Mouse (Mus musculus): ENCODE measurements around the gene Jun. TPM values are rescaled to one million over a fixed set of nuclear protein-coding genes. Genes with fewer than 3 reads are reported as not detected.
A peak's percentile ranks its signal among the peaks of the same experiment; 100 is the strongest.

Gene Jun
- polyA plus RNA-seq, 2 experiments, result 50.6 to 65.3 TPM

DNA sequence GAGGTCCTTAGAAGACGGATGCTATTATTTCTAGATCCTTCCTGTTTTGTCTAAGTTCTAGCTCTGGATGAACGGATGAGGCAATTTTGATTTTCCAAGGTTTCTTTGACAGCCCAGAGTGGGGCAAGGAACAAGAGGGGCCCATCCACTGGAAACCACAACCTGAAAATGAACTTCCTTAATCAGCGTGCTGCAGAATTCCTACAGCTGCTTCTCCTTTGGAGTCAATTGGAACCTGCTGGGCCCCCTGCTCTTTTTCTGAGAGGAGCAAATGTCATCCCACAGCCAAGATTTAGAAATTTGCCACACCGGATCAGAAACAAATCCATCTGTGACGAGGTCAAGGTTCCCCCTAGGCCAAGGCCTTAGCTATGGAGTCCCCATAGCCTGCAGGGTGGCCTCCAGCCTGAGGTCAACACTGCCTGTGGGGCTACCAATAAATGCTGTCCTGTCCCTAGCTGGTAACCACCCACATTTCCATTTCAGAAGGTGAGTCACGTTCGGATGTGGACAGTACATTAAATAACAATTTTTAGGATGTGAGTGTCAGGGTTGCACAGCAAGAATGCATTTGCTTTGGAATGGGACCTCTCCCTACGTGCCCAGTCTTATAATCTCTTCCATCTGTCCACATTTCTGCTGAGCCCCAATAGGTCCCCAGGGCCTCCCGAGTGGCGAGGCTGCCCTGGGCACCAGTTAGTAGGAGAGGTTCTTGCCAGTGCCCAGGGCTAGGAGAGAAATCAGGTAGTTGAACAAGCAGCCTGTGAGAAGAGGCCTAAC, 46.1 kb upstream of the Jun start:
- Histone ChIP-seq H3K9me3 (ENCODE audit: control insufficient read depth, low read length) (0 out of 2 replicates have a peak, but pooled peaks cover 4% of the 10 kb centered on the region), H3K4me1 (ENCODE audit: control insufficient read depth, insufficient read depth, low read length) (peaks cover 22% of the 10 kb centered on the region), H3K9ac (ENCODE audit: low read depth, low read length, severe bottlenecking) (no peak overlapping the region), H3K27me3 (ENCODE audit: control insufficient read depth, insufficient read depth, low read length) (no peaks in the 10 kb centered on the region), H3K36me3 (ENCODE audit: control insufficient read depth, insufficient read depth, low read length) (no peaks in the 10 kb centered on the region), H3K4me2 (replicated peaks; ENCODE audit: low read depth, low read length, severe bottlenecking) (no peak overlapping the region), H3K27ac (replicated peaks; ENCODE audit: low read depth, low read length) (no peak overlapping the region), H3K4me3 (replicated peaks; ENCODE audit: low read length) (no peak overlapping the region)
- DNase-seq (ENCODE audit: low spot score), result no peak
- WGBS, result 34% methylated on average over 10 of the region's 10 CpGs
- ATAC-seq (ENCODE audit: low FRiP score, low read depth), result 0 out of 2 replicates have a peak, but pooled peaks have one; percentile 26
- TF ChIP-seq POLR2A (IDR thresholded peaks at IDR 0.05; ENCODE audit: borderline replicate concordance, extremely low read depth, insufficient read depth, insufficient read length), result no peak

- DNase-seq (ENCODE audit: low spot score), result no peak
- Histone ChIP-seq H3K27me3 (ENCODE audit: control insufficient read depth, insufficient read depth, low read length) (no peaks in the 10 kb centered on the region), H3K36me3 (ENCODE audit: control insufficient read depth, insufficient read depth, low read length) (no peaks in the 10 kb centered on the region), H3K4me1 (ENCODE audit: control insufficient read depth, insufficient read depth, low read length) (peaks cover 26% of the 10 kb centered on the region), H3K27ac (replicated peaks; ENCODE audit: low read depth, low read length) (no peak overlapping the region), H3K4me3 (replicated peaks; ENCODE audit: low read length) (no peak overlapping the region), H3K9ac (ENCODE audit: low read depth, low read length, severe bottlenecking) (no peak overlapping the region), H3K4me2 (replicated peaks; ENCODE audit: low read depth, low read length, severe bottlenecking) (no peak overlapping the region), H3K9me3 (ENCODE audit: control insufficient read depth, low read length) (0 out of 2 replicates have a peak, but pooled peaks cover 3% of the 10 kb centered on the region)
- 40% methylated on average over 2 of the region's 2 CpGs for WGBS
- TF ChIP-seq POLR2A (IDR thresholded peaks at IDR 0.05; ENCODE audit: borderline replicate concordance, extremely low read depth, insufficient read depth, insufficient read length), result no peak
- no peak for ATAC-seq (ENCODE audit: low FRiP score, low read depth)
These were observed 44.7 kb upstream of the Jun start for GRCm38 (mm10) chr4:95096731-95097130.

GRCm38 (mm10) chr4:95095911-95096310, 43.9 kb upstream of the Jun start:
- WGBS, result 88% methylated on average over 6 of the region's 6 CpGs
- H3K4me1 ChIP-seq (ENCODE audit: control insufficient read depth, insufficient read depth, low read length), result peaks cover 26% of the 10 kb centered on the region
- DNase-seq (ENCODE audit: low spot score) (no peak), ATAC-seq (ENCODE audit: low FRiP score, low read depth) (no peak)
- H3K9ac ChIP-seq (ENCODE audit: low read depth, low read length, severe bottlenecking), result no peak overlapping the region
- no peak for TF ChIP-seq POLR2A (IDR thresholded peaks at IDR 0.05; ENCODE audit: borderline replicate concordance, extremely low read depth, insufficient read depth, insufficient read length)
- H3K4me2 ChIP-seq (replicated peaks; ENCODE audit: low read depth, low read length, severe bottlenecking), result no peak overlapping the region
- no peaks in the 10 kb centered on the region for H3K9me3 ChIP-seq (ENCODE audit: control insufficient read depth, low read length)
- no peak overlapping the region for H3K4me3 ChIP-seq (replicated peaks; ENCODE audit: low read length)
- H3K36me3 ChIP-seq (ENCODE audit: control insufficient read depth, insufficient read depth, low read length), result no peaks in the 10 kb centered on the region
- no peaks in the 10 kb centered on the region for H3K27me3 ChIP-seq (ENCODE audit: control insufficient read depth, insufficient read depth, low read length)
- H3K27ac ChIP-seq (replicated peaks; ENCODE audit: low read depth, low read length), result no peak overlapping the region

GRCm38 (mm10) chr4:95095355-95095754, 43.3 kb upstream of the Jun start:
- DNase-seq (ENCODE audit: low spot score) (no peak), ATAC-seq (ENCODE audit: low FRiP score, low read depth) (no peak)
- H3K9me3 ChIP-seq (ENCODE audit: control insufficient read depth, low read length), result no peaks in the 10 kb centered on the region
- no peaks in the 10 kb centered on the region for H3K27me3 ChIP-seq (ENCODE audit: control insufficient read depth, insufficient read depth, low read length)
- H3K36me3 ChIP-seq (ENCODE audit: control insufficient read depth, insufficient read depth, low read length), result no peaks in the 10 kb centered on the region
- H3K4me3 ChIP-seq (replicated peaks; ENCODE audit: low read length), result no peak overlapping the region
- no peak overlapping the region for H3K27ac ChIP-seq (replicated peaks; ENCODE audit: low read depth, low read length)
- 92% methylated on average over 6 of the region's 6 CpGs for WGBS
- H3K4me1 ChIP-seq (ENCODE audit: control insufficient read depth, insufficient read depth, low read length), result peaks cover 26% of the 10 kb centered on the region
- H3K9ac ChIP-seq (ENCODE audit: low read depth, low read length, severe bottlenecking), result no peak overlapping the region
- no peak overlapping the region for H3K4me2 ChIP-seq (replicated peaks; ENCODE audit: low read depth, low read length, severe bottlenecking)
- TF ChIP-seq POLR2A (IDR thresholded peaks at IDR 0.05; ENCODE audit: borderline replicate concordance, extremely low read depth, insufficient read depth, insufficient read length), result no peak

DNA sequence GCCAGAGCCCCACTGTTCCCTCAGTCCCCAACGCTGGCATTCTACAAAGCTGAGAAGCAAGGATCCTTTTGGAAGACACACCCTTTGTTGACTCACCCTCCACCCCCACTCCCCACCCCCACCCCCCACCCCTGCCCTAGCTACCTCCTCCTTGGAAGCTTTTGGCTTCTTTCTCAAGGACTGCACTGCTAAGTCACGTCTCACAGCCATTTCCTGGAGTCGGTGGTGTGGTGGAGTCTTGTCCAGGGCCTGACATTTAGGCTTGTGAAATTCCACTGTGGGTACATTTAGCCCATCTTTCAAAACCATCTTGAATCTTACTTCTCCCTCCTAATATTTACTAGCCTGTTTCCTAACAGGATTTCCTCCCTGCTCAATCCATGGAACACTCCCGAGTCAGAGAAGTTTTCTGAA, 42.7 kb upstream of the Jun start:
- DNase-seq (ENCODE audit: low spot score) (no peak), ATAC-seq (ENCODE audit: low FRiP score, low read depth) (no peak)
- Histone ChIP-seq H3K27ac (replicated peaks; ENCODE audit: low read depth, low read length) (no peak overlapping the region), H3K9me3 (ENCODE audit: control insufficient read depth, low read length) (0 out of 2 replicates have a peak, but pooled peaks cover 3% of the 10 kb centered on the region), H3K4me1 (ENCODE audit: control insufficient read depth, insufficient read depth, low read length) (peaks cover 26% of the 10 kb centered on the region), H3K4me3 (replicated peaks; ENCODE audit: low read length) (no peak overlapping the region), H3K9ac (ENCODE audit: low read depth, low read length, severe bottlenecking) (no peak overlapping the region), H3K4me2 (replicated peaks; ENCODE audit: low read depth, low read length, severe bottlenecking) (no peak overlapping the region), H3K27me3 (ENCODE audit: control insufficient read depth, insufficient read depth, low read length) (no peaks in the 10 kb centered on the region), H3K36me3 (ENCODE audit: control insufficient read depth, insufficient read depth, low read length) (no peaks in the 10 kb centered on the region)
- no peak for TF ChIP-seq POLR2A (IDR thresholded peaks at IDR 0.05; ENCODE audit: borderline replicate concordance, extremely low read depth, insufficient read depth, insufficient read length)
- WGBS, result 41% methylated on average over 4 of the region's 4 CpGs
